Mouse (Mus musculus): ENCODE results near the gene Slc39a8. TPM values are rescaled to one million over a fixed set of nuclear protein-coding genes. Genes with fewer than 3 reads are reported as not detected.

Slc39a8 gene
- total RNA-seq, 2 experiments from 2014 or later: 2.6 TPM

- DNase-seq (ENCODE audit: low spot score in 2 of 2): no peak
Measured at GRCm38 (mm10) chr3:135915941-135916340, 90.9 kb downstream of the Slc39a8 start.

GRCm38 (mm10) chr3:135918566-135919180 is 93.6 kb downstream of the Slc39a8 start:
- peak in 1 of 2 experiments; percentile 12 for DNase-seq (ENCODE audit: low spot score in 2 of 2)

GRCm38 (mm10) chr3:135919305-135919704 is 94.2 kb downstream of the Slc39a8 start:
- DNase-seq (ENCODE audit: low spot score in 2 of 2): no peak

GRCm38 (mm10) chr3:135926729-135927128 is 101.7 kb downstream of the Slc39a8 start:
- no peak for DNase-seq (ENCODE audit: low spot score in 2 of 2)

- no peak for DNase-seq (ENCODE audit: low spot score in 2 of 2)
Measured at GRCm38 (mm10) chr3:135928184-135928583, 103.1 kb downstream of the Slc39a8 start.

- no peak for DNase-seq (ENCODE audit: low spot score in 2 of 2)
Measured at GRCm38 (mm10) chr3:135937455-135937854, 112.4 kb downstream of the Slc39a8 start.

Other genes starting within 250 kb of the Slc39a8 start
- 10 to 100 TPM; 21.4 to 21.7 TPM for gene Nfkb1, start 133.7 kb upstream of the Slc39a8 start, total RNA-seq (2021)